Mouse (Mus musculus) liver, embryonic 12.5 days (tissue): ENCODE results near the gene Ptprm. TPM values are rescaled to one million over a fixed set of nuclear protein-coding genes. Genes with fewer than 3 reads are reported as not detected.

Source experiments
- ATAC-seq: fragments of 200-750 bp; cut with Nextera tagmentation; 2 replicates; pipeline ENCODE4 v1.8.0; 2017; ENCODE audit warnings: moderate number of reproducible peaks, mild to moderate bottlenecking, moderate library complexity
- H3K27ac ChIP-seq: fragments of 300-500 bp; sonication (generic); 2 replicates; pipeline ENCODE4 v1.5.1; 2016; ENCODE audit warnings: mild to moderate bottlenecking
- H3K27me3 ChIP-seq: fragments of 300-500 bp; sonication (generic); replicated peaks from 2 replicates; pipeline ENCODE4 v1.6.1; 2016; ENCODE audit warnings: mild to moderate bottlenecking, moderate library complexity
- H3K36me3 ChIP-seq: fragments of 300-500 bp; sonication (generic); 2 replicates; pipeline ENCODE4 v1.6.1; 2016; ENCODE audit warnings: mild to moderate bottlenecking, moderate library complexity
- H3K4me1 ChIP-seq: fragments of 300-500 bp; sonication (generic); 2 replicates; pipeline ENCODE4 v1.6.1; 2016
- H3K4me2 ChIP-seq: fragments of 300-500 bp; sonication (generic); 2 replicates; pipeline ENCODE4 v1.6.1; 2016; ENCODE audit warnings: mild to moderate bottlenecking, moderate library complexity
- H3K4me3 ChIP-seq: fragments of 300-500 bp; sonication (generic); 2 replicates; pipeline ENCODE4 v1.5.1; 2016; ENCODE audit warnings: mild to moderate bottlenecking, moderate library complexity
- H3K9ac ChIP-seq: fragments of 300-500 bp; sonication (generic); 2 replicates; pipeline ENCODE4 v1.6.1; 2016; ENCODE audit warnings: mild to moderate bottlenecking, moderate library complexity
- H3K9me3 ChIP-seq: fragments of 300-500 bp; sonication (generic); replicated peaks from 2 replicates; pipeline ENCODE4 v1.6.1; 2016; ENCODE audit warnings: mild to moderate bottlenecking, moderate library complexity
- WGBS: fragments of 180-500 bp; shearing (Covaris S2); methylation state at CpG from one replicate; pipeline ENCODE4 v1.1.7; 2016; ENCODE audit not compliant: insufficient replicate concordance; 5-methylcytosine and 5-hydroxymethylcytosine counted together
- polyA plus RNA-seq: library from polyadenylated mRNA; unstranded; fragments of >200 nt; fragmentation: Nextera tagmentation; extraction: Ambion mirVana; gene quantifications from 2 replicates; pipeline ENCODE4 v1.2.1, GENCODE M21; 2016

Ptprm gene
- polyA plus RNA-seq, 1 experiment from 2014 or later: 2.5 TPM

DNA sequence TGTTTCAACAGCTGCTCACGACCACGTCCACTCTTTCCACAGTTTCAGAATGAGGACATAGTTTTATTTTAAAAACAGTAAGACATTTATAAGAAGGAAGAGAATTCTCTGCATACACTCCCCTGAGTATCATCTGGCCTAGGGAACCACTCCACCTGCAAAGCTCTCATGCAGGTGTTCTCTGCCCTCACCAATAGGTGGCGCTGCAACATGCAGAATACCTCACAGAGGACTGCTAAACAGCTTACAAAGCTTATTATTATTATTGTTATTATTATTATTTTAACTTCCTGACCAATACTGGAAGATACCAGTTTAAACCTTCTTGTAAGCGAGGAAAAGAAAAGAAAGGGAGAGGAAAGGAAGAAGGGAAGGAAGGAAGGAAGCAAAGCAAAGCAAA, 673.6 kb downstream of the Ptprm start:
- Histone ChIP-seq H3K4me1 (no peaks in the 10 kb centered on the region), H3K9ac (no peak overlapping the region), H3K27me3 (no peaks in the 10 kb centered on the region), H3K27ac (no peak overlapping the region), H3K9me3 (no peaks in the 10 kb centered on the region), H3K36me3 (no peaks in the 10 kb centered on the region), H3K4me2 (no peak overlapping the region), H3K4me3 (no peak overlapping the region)
- ATAC-seq: no peak
- 28% methylated on average over 4 of the region's 4 CpGs for WGBS

DNA sequence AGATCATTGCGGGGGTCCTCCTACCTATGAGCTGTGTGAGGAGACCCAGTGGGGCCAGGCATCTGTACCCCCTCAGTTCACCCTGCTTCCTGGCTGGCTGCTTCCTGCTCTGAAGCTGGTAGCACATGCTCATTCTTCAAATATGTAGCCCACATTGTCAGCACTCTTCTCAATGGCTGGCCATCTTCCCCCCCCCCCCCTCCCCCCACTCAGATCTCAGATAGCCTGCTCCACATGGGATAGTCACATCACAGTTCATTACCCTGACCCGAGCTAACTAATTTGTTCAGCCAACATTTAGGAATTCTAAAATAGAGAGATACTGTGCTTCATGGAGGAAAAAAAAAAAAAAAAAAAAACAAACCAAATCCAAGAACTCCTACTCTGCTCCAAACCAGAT, 679.6 kb downstream of the Ptprm start:
- H3K36me3 ChIP-seq: no peaks in the 10 kb centered on the region
- no peaks in the 10 kb centered on the region for H3K9me3 ChIP-seq
- no peak overlapping the region for H3K27ac ChIP-seq
- H3K4me3 ChIP-seq: no peak overlapping the region
- WGBS: 62% methylated on average over 2 of the region's 2 CpGs
- no peak for ATAC-seq
- H3K4me2 ChIP-seq: no peak overlapping the region
- H3K27me3 ChIP-seq: no peaks in the 10 kb centered on the region
- no peaks in the 10 kb centered on the region for H3K4me1 ChIP-seq
- no peak overlapping the region for H3K9ac ChIP-seq

DNA sequence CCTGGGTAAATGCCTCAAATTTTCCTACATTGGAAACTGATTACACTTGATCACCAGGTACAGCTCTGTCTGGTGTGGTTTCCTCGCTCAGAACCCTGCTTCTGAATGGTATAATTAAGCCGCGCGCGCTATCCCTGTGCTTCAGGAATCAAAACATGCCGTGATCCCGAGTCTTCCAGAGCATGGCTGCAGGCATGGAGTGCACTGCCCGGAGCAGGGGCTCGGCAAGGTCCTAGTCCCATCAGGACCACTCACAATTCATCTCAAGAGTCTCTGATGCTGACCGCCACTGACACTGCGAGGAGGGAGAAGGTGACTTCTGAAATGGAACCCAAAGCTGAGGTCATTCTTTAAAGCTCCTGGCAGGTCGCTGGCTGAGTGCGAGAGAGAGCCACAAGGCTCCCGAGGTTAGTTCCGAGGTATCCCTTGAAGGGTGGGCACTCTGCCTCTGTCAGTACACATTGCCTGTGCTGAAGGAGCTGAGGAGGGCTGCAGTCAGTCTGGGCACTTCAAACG, 682.5 kb downstream of the Ptprm start:
- no peak for ATAC-seq
- H3K4me3 ChIP-seq: no peak overlapping the region
- no peak overlapping the region for H3K4me2 ChIP-seq
- no peaks in the 10 kb centered on the region for H3K9me3 ChIP-seq
- WGBS: 80% methylated on average over 16 of the region's 16 CpGs
- H3K36me3 ChIP-seq: no peaks in the 10 kb centered on the region
- no peak overlapping the region for H3K27ac ChIP-seq
- H3K27me3 ChIP-seq: no peaks in the 10 kb centered on the region
- H3K4me1 ChIP-seq: no peaks in the 10 kb centered on the region
- no peak overlapping the region for H3K9ac ChIP-seq

DNA sequence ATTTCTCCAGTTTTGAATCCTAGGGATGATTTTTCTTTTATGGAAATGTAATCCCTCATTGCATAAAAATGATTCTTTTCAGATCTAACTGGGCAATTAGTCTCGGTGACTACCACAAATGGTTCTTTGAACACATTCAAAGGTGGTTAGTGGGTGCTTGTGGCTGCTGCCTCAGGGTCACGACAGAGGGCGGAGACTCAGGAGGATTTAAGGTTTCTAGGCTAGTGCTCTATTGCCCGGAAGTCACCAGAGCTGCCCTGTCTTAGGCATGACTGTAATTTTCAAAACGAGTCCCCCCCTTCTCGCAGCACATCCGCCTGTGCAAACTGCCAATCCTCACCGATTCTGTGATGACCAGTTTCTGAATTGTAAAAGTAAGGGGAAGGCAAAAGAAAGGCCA, 683.0 kb downstream of the Ptprm start:
- Histone ChIP-seq H3K4me3 (no peak overlapping the region), H3K36me3 (no peaks in the 10 kb centered on the region), H3K4me1 (no peaks in the 10 kb centered on the region), H3K4me2 (no peak overlapping the region), H3K27me3 (no peaks in the 10 kb centered on the region), H3K9ac (no peak overlapping the region), H3K27ac (no peak overlapping the region), H3K9me3 (no peaks in the 10 kb centered on the region)
- ATAC-seq: no peak
- WGBS: 68% methylated on average over 8 of the region's 8 CpGs

DNA sequence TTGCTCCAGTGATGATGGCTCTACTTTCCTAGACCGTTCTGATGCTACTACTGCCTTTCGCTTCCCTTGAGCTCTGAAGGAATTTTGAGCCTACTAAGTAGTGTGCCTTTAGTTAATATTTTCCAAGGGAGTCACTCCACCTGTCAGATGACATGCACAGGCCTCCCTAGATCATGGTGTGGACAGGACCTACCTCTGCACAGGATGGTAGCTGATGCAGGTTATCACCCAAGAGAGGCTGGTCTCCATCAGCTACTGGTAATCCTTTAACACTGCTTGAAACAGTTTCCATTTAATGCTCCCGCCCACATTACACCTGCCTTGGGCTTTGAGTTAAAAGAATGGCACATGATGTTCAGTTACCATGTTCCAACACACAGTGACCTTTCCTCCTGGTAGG, 688.5 kb downstream of the Ptprm start:
- H3K4me3 ChIP-seq: no peak overlapping the region
- H3K9me3 ChIP-seq: no peaks in the 10 kb centered on the region
- no peaks in the 10 kb centered on the region for H3K4me1 ChIP-seq
- no peaks in the 10 kb centered on the region for H3K36me3 ChIP-seq
- no peak overlapping the region for H3K27ac ChIP-seq
- WGBS: 71% methylated on average over 3 of the region's 3 CpGs
- no peak for ATAC-seq
- H3K4me2 ChIP-seq: no peak overlapping the region
- no peaks in the 10 kb centered on the region for H3K27me3 ChIP-seq
- H3K9ac ChIP-seq: no peak overlapping the region

DNA sequence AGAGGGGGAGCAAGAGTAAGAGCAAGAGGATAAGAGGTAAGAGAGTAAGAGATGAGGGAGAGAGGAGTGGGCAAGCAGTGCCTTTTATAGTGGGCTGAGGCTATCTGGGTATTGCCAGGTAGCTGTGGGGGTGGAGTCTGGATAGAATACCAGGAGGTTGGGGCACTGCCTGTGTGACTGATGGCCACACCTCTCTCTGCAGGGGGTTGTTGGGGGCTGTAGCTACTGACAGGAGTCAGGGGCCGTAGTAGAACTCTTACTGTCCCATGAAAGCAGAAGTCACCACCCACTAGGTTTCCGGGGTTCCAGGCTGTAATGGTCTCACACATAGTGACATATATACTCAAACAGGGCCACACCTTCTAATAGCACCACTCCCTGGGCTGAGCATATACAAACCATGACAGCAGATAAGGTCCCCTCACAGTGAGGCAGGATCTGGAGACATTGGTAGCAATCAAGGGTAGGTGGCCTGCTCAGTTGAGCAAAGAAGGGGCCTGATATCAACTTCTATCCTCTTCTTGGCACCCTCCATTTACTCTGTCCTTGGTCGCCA, 689.0 kb downstream of the Ptprm start:
- no peak overlapping the region for H3K4me3 ChIP-seq
- H3K9me3 ChIP-seq: no peaks in the 10 kb centered on the region
- 50% methylated on average over 3 of the region's 3 CpGs for WGBS
- H3K27me3 ChIP-seq: no peaks in the 10 kb centered on the region
- no peaks in the 10 kb centered on the region for H3K36me3 ChIP-seq
- no peak overlapping the region for H3K4me2 ChIP-seq
- no peak overlapping the region for H3K9ac ChIP-seq
- H3K27ac ChIP-seq: no peak overlapping the region
- no peak for ATAC-seq
- H3K4me1 ChIP-seq: no peaks in the 10 kb centered on the region

DNA sequence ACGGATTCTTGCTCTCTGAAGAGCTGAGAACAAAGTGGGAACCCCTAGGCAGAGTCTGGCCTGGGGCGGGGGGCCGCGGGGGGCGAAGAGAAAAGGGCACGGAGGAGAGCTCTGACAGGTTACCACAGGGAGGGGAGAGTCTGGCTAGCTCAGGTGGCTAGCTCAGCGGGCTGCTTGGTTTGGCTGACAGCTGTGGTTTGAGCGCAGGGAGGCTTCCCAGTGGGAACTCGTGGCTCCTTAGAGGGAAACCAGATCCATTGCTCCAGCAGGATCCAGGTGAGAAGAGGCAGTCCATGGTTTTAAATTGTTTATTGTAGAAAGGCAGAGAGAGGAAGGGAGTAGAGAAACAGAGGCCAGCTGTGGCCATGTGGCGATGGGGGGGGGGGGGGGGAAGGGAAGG, 689.5 kb downstream of the Ptprm start:
- Histone ChIP-seq H3K27me3 (no peaks in the 10 kb centered on the region), H3K36me3 (no peaks in the 10 kb centered on the region), H3K27ac (no peak overlapping the region), H3K4me2 (no peak overlapping the region), H3K9me3 (no peaks in the 10 kb centered on the region), H3K9ac (no peak overlapping the region), H3K4me3 (no peak overlapping the region), H3K4me1 (no peaks in the 10 kb centered on the region)
- WGBS: 60% methylated on average over 10 of the region's 10 CpGs
- no peak for ATAC-seq

DNA sequence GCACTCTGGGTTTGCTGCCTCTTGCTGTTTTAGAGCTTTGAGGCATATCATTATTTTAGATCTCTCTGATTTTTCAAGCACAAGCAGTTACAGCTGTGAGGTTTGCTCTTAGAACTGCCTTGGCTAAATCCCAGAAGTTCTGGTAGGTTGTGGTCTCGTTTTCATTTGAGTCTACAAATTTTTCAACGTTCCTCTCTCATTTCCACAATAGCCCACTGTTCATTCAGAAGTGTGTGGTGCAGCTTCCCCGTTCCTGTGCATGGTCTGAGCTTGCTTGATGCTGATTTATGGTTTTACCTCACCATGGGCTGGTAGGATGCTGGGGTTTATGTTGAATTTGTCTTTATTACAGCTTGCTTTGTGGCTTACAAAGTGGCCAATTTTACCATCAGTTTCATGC, 695.0 kb downstream of the Ptprm start:
- 41% methylated on average over 3 of the region's 3 CpGs for WGBS
- no peak overlapping the region for H3K9ac ChIP-seq
- H3K27me3 ChIP-seq: no peaks in the 10 kb centered on the region
- H3K27ac ChIP-seq: no peak overlapping the region
- H3K9me3 ChIP-seq: no peaks in the 10 kb centered on the region
- H3K4me3 ChIP-seq: no peak overlapping the region
- H3K4me1 ChIP-seq: no peaks in the 10 kb centered on the region
- H3K36me3 ChIP-seq: no peaks in the 10 kb centered on the region
- H3K4me2 ChIP-seq: no peak overlapping the region
- ATAC-seq: no peak

DNA sequence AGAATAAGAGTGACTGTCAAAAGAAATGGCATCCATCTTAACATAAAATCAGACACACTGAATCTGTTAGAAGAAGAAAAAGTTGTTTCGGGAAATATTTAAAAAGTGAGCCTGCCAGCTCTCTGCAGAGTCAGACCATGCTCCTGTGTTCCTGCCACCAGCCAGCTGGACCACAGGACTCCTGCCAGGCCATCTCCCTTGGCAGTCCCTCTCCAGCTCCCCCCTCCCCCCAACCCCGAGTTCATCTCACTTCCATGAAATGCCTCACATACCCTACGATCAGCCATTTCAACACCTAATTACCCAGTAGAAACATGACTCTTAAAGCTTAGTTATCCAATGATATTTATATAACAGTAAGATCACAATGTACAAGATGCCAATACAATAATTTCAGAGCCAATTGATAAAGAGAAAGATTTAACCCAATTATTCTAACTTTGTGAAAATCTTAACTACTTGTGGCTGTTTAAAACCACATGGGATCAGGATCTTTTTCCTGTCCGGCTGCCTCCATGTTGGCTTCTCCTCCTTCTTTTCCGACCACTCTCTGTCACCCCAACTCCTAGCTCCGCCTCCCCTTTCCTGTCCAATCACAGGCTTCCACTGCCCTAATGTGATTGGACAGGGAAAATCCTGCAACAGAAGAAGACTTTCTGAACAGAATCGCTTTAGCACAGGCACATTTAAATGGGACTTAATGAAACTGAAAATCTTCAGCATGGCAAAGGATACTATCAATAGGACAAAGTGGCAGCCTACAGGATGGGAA, 716.1 kb downstream of the Ptprm start:
- 62% methylated on average over 7 of the region's 7 CpGs for WGBS
- no peaks in the 10 kb centered on the region; the same call in 1 of the 2 replicates for H3K9me3 ChIP-seq
- no peak overlapping the region for H3K4me3 ChIP-seq
- H3K4me1 ChIP-seq: no peaks in the 10 kb centered on the region
- H3K9ac ChIP-seq: no peak overlapping the region
- H3K4me2 ChIP-seq: no peak overlapping the region
- H3K36me3 ChIP-seq: no peaks in the 10 kb centered on the region
- H3K27me3 ChIP-seq: no peaks in the 10 kb centered on the region
- ATAC-seq: no peak
- H3K27ac ChIP-seq: no peak overlapping the region

DNA sequence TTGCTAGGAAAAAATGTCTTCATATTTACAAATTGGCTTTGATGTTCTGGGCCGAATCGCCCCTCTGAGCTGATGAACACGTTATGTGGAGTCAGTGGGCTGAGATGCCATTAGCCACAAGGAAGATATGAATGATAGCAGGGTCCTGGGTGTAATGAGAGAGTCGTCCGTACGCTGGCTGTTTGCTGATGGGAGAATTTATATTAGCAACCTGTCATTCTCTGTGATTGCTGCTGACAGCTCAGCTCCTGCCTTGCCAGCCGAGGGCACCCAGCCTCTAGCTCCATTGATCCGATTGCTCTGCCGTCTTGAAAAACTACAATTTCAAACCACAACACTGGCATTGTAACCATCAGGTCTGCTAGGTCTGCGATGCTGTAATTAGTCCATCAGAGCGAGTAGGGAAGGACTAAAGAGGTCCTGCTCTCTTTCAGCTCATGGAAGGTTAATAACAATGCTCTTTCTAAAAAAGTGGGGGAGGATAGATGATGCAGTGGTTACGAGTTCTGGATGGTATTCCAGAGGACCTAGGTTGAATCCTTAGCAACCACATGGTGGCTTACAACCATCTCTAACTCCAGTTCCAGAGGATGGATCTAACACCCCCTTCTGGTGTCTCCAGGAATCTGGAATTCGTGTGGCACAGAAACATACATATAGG, 734.1 kb downstream of the Ptprm start:
- Histone ChIP-seq H3K4me3 (no peak overlapping the region), H3K4me1 (no peaks in the 10 kb centered on the region), H3K36me3 (no peaks in the 10 kb centered on the region), H3K9ac (no peak overlapping the region), H3K27ac (no peak overlapping the region), H3K9me3 (no peaks in the 10 kb centered on the region), H3K4me2 (no peak overlapping the region), H3K27me3 (no peaks in the 10 kb centered on the region)
- ATAC-seq: no peak
- 69% methylated on average over 13 of the region's 13 CpGs for WGBS

DNA sequence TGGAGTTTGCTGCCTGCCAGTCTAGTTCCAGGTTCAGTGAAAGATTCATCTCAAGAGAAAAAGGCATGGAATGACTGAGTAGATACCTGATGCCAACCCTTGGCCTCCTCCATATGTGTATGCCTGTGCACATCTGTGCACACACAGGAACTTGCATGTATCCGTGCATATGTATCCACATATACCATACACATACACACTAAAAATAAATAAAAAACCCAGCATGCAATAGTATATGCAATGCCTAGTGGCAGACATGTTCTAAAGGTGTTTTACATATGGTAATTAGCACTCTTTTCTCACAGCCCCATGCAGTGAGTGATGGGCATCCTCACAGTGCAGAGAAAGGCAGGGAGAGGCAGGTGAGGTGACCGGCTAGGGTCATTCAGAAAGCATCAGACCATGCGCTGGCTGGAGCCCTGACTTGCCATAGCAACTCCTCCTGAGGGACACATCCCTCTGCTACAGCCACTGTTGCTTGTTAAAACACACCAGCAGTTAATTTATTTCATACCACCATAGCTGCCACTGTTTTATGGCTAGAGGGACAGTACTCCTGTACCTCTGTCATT, 734.9 kb downstream of the Ptprm start:
- Histone ChIP-seq H3K27ac (no peak overlapping the region), H3K36me3 (no peaks in the 10 kb centered on the region), H3K9ac (no peak overlapping the region), H3K27me3 (no peaks in the 10 kb centered on the region), H3K4me3 (no peak overlapping the region), H3K4me2 (no peak overlapping the region), H3K4me1 (no peaks in the 10 kb centered on the region), H3K9me3 (no peaks in the 10 kb centered on the region)
- 78% methylated on average over 3 of the region's 3 CpGs for WGBS
- no peak for ATAC-seq
